Mouse (Mus musculus): ENCODE data around the gene Xrra1. TPM values are rescaled to one million over a fixed set of nuclear protein-coding genes. Genes with fewer than 3 reads are reported as not detected.

Gene Xrra1
- polyA plus RNA-seq, 1 experiment from 2014 or later, result 0.55 TPM

DNA sequence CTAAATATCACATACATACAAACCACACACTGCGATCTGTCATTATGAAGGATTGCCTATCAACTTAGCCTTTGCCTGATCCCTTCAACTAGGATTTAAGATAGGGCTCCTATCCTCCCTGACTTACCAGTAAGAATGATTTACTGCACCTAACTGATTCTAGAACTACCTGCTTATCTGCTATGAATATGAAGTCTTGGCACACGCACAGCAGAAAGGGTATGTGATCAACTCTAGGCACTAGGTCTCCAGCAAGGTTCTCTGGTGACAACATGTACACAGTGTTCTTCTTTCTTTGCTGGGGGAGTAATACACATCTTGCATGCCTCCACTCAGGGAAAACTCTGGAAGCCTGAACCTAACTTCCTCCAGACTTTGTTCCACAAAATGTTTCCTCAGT is 102.6 kb downstream of the Xrra1 start:
- no peaks in the 10 kb centered on the region for H3K9me3 ChIP-seq
- H3K9ac ChIP-seq (replicated peaks), result no peak overlapping the region
- no peaks in the 10 kb centered on the region for H3K27me3 ChIP-seq
- peaks cover 22% of the 10 kb centered on the region for H3K4me1 ChIP-seq
- no peak overlapping the region for H3K4me3 ChIP-seq
- WGBS, result 94% methylated on average over 2 of the region's 2 CpGs
- no peak overlapping the region for H3K27ac ChIP-seq (replicated peaks)
- H3K36me3 ChIP-seq, result no peaks in the 10 kb centered on the region
- ATAC-seq (ENCODE audit: low FRiP score, low read depth), result no peak
- H3K4me2 ChIP-seq (replicated peaks), result no peak overlapping the region

- ATAC-seq (ENCODE audit: low FRiP score, low read depth), result no peak
- Histone ChIP-seq H3K4me3 (no peak overlapping the region), H3K9me3 (no peaks in the 10 kb centered on the region), H3K4me1 (peaks cover 32% of the 10 kb centered on the region), H3K4me2 (replicated peaks) (no peak overlapping the region), H3K9ac (replicated peaks) (no peak overlapping the region), H3K27ac (replicated peaks) (no peak overlapping the region), H3K27me3 (no peaks in the 10 kb centered on the region), H3K36me3 (no peaks in the 10 kb centered on the region)
- WGBS, result 83% methylated on average over 8 of the region's 8 CpGs
Observed at GRCm38 (mm10) chr7:99962536-99963236, 103.8 kb downstream of the Xrra1 start.

DNA sequence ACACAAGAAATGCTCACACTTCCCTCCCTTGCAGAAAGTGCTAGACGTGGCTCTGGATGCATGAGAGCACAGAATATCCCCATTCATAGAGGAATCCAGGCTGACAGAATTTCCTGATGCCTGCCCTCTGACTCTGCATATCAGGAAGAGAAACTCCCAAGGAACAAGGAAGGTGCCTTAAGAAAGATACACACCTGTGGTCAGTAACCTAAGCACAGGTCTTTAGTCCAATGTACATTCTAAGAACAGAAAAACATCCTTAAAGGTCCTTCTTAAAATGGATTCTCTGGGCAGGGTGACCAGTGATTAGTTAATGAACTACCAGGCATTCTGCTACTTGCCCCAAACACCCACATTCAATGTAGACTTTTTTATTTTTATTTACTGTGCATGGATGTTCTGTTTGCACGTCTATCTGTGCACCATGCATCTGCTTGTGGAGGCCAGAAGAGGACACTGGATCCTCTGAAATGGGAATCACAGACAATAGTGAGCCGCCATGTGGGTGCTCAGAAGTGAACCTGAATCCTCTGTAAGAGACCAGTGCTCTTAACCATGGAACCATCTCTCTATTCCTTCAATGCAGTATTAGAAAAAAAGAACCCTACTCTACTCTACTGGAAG is 104.4 kb downstream of the Xrra1 start:
- Histone ChIP-seq H3K9ac (replicated peaks) (no peak overlapping the region), H3K27ac (replicated peaks) (no peak overlapping the region), H3K4me3 (no peak overlapping the region), H3K9me3 (no peaks in the 10 kb centered on the region), H3K36me3 (no peaks in the 10 kb centered on the region), H3K27me3 (no peaks in the 10 kb centered on the region), H3K4me2 (replicated peaks) (no peak overlapping the region), H3K4me1 (peaks cover 35% of the 10 kb centered on the region)
- ATAC-seq (ENCODE audit: low FRiP score, low read depth), result no peak
- WGBS, result 88% methylated on average over 3 of the region's 3 CpGs

- Histone ChIP-seq H3K4me2 (replicated peaks) (peak overlapping the region; percentile 18), H3K27me3 (no peaks in the 10 kb centered on the region), H3K9ac (replicated peaks) (no peak overlapping the region; the same call in 1 of the 2 replicates), H3K36me3 (no peaks in the 10 kb centered on the region), H3K27ac (replicated peaks) (peak overlapping the region; percentile 46), H3K4me3 (no peak overlapping the region), H3K9me3 (no peaks in the 10 kb centered on the region), H3K4me1 (peaks cover 50% of the 10 kb centered on the region)
- WGBS, result 35% methylated on average over 9 of the region's 9 CpGs
- no peak for ATAC-seq (ENCODE audit: low FRiP score, low read depth)
Observed at GRCm38 (mm10) chr7:99965020-99965841, 106.3 kb downstream of the Xrra1 start.

DNA sequence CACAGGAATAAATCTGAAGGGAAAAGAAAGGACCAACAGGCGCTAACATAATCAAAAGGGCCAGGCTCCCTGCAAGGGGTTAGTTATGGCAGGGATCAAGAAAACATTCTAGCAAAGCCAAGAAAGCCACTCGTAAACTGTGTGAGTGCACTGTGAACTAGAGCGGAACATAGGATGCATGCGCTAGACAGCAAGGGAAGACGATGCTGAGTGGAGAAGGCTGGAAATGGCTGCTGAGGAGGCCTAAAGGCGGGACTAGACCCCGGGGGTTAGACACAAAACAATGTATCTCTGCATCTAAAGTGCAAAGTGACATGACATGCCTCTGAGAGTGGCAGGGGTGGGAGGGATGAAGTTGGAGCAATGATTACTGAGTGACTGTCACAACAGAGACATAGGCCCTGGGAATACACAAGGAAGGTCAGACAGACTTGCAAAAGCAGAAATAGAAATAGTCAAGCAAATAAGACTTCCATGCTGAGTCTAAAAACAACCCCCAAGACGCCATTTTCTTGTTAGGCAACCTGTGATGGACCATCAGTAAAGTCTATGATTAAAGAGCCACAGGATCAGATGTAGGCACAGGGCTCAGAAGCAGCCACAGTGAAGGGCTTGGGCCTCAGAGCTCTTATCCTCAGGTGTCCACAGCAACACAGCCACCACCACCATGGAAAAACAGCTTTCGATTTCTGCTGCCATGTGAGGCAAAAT is 107.2 kb downstream of the Xrra1 start:
- Histone ChIP-seq H3K4me2 (replicated peaks) (no peak overlapping the region), H3K4me1 (peaks cover 53% of the 10 kb centered on the region)
- ATAC-seq (ENCODE audit: low FRiP score, low read depth), result no peak

More for the DNA sequence above, 107.2 kb downstream of the Xrra1 start:
- Histone ChIP-seq H3K27me3 (no peaks in the 10 kb centered on the region), H3K4me3 (no peak overlapping the region), H3K9me3 (no peaks in the 10 kb centered on the region), H3K27ac (replicated peaks) (peak overlapping the region; percentile 70), H3K36me3 (no peaks in the 10 kb centered on the region), H3K9ac (replicated peaks) (no peak overlapping the region; the same call in 1 of the 2 replicates)
- 42% methylated on average over 9 of the region's 9 CpGs for WGBS

Other genes with a start within 250 kb of the Xrra1 start
- gene Tpbgl, start 232.0 kb upstream of the Xrra1 start, polyA plus RNA-seq (2016; fragmentation: Nextera tagmentation; extraction: Ambion mirVana), result 0.59 and 0.92 TPM in 2 replicates
- 3.4 and 3.7 TPM in 2 replicates for gene Slco2b1, start 147.8 kb upstream of the Xrra1 start, polyA plus RNA-seq (2016; fragmentation: Nextera tagmentation; extraction: Ambion mirVana)
- gene Olfr520, start 128.8 kb upstream of the Xrra1 start, polyA plus RNA-seq (2016; fragmentation: Nextera tagmentation; extraction: Ambion mirVana), result not detected in 2 replicates
- gene Olfr521, start 95.6 kb upstream of the Xrra1 start, polyA plus RNA-seq (2016; fragmentation: Nextera tagmentation; extraction: Ambion mirVana), result not detected in 2 replicates
- gene Neu3, start 30.7 kb upstream of the Xrra1 start, polyA plus RNA-seq (2016; fragmentation: Nextera tagmentation; extraction: Ambion mirVana), result 1.5 and 1.7 TPM in 2 replicates
- 326 and 333 TPM in 2 replicates for gene Spcs2, start 4.3 kb downstream of the Xrra1 start, polyA plus RNA-seq (2016; fragmentation: Nextera tagmentation; extraction: Ambion mirVana)
- gene Rnf169, start 121.3 kb downstream of the Xrra1 start, polyA plus RNA-seq (2016; fragmentation: Nextera tagmentation; extraction: Ambion mirVana), result 7.4 and 7.8 TPM in 2 replicates
- gene Chrdl2, start 147.1 kb downstream of the Xrra1 start, polyA plus RNA-seq (2016; fragmentation: Nextera tagmentation; extraction: Ambion mirVana), result not detected in 2 replicates

Data from midbrain, embryonic 12.5 days (tissue).